Mouse (Mus musculus) heart, postnatal 0 days (tissue): ENCODE data around the gene Itfg2. TPM values are rescaled to one million over a fixed set of nuclear protein-coding genes. Genes with fewer than 3 reads are reported as not detected.

ENCODE experiments used
- ATAC-seq: fragments of 200-750 bp; cut with Nextera tagmentation; 2 replicates; pipeline ENCODE4 v1.8.0; 2017; ENCODE audit warnings: low read depth, moderate number of reproducible peaks, moderate library complexity; ENCODE audit not compliant: insufficient read depth
- DNase-seq: peaks from one replicate; pipeline ENCODE4 v3.0.0-alpha.2; 2016; ENCODE audit warnings: low spot score
- H3K27ac ChIP-seq: fragments of 300-500 bp; sonication (generic); 2 replicates; pipeline ENCODE4 v1.5.1; 2014; ENCODE audit warnings: low read depth, mild to moderate bottlenecking
- H3K27me3 ChIP-seq: fragments of 300-500 bp; sonication (generic); 2 replicates; pipeline ENCODE4 v1.6.1; 2014; ENCODE audit warnings: low read length, mixed read lengths; ENCODE audit not compliant: control insufficient read depth, insufficient read depth
- H3K36me3 ChIP-seq: fragments of 300-500 bp; sonication (generic); replicated peaks from 2 replicates; pipeline ENCODE4 v1.6.1; 2014; ENCODE audit warnings: low read length, mixed read lengths; ENCODE audit not compliant: control insufficient read depth, insufficient read depth
- H3K4me1 ChIP-seq: fragments of 300-500 bp; sonication (generic); 2 replicates; pipeline ENCODE4 v1.6.1; 2014; ENCODE audit warnings: antibody characterized with exemption; ENCODE audit not compliant: control insufficient read depth, insufficient read depth
- H3K4me2 ChIP-seq: fragments of 300-500 bp; sonication (generic); 2 replicates; pipeline ENCODE4 v1.6.1; 2014; ENCODE audit warnings: low read depth, mild to moderate bottlenecking, low read length, moderate library complexity
- H3K4me3 ChIP-seq: fragments of 300-500 bp; sonication (generic); 2 replicates; pipeline ENCODE4 v1.5.1; 2014; ENCODE audit warnings: low read depth, low read length
- H3K9ac ChIP-seq: fragments of 300-500 bp; sonication (generic); replicated peaks from 2 replicates; pipeline ENCODE4 v1.6.1; 2014; ENCODE audit warnings: low read depth, low read length, mixed read lengths
- H3K9me3 ChIP-seq: fragments of 300-500 bp; sonication (generic); replicated peaks from 2 replicates; pipeline ENCODE4 v1.6.1; 2016; ENCODE audit warnings: low read length; ENCODE audit not compliant: control insufficient read depth
- CTCF ChIP-seq: IDR thresholded peaks from 2 replicates; pipeline ENCODE4 v1.5.1; 2016; ENCODE audit warnings: antibody characterized with exemption, control low read depth, low read depth
- EP300 ChIP-seq: IDR thresholded peaks from 2 replicates; pipeline ENCODE4 v1.6.1; 2016; ENCODE audit warnings: antibody characterized with exemption, low read depth
- WGBS: fragments of 180-500 bp; shearing (Covaris S2); extraction: QIAGEN DNeasy Blood & Tissue Kit; methylation state at CpG from one replicate; pipeline ENCODE4 v1.1.7; 2014; 5-methylcytosine and 5-hydroxymethylcytosine counted together
- polyA plus RNA-seq: library from polyadenylated mRNA; unstranded; fragments of >200 nt; fragmentation: Nextera tagmentation; extraction: Ambion mirVana; gene quantifications from 2 replicates; pipeline ENCODE4 v1.2.1, GENCODE M21; 2015
- total RNA-seq: library from RNA; depleted of rRNA; stranded (reverse); fragments of >200 nt; gene quantifications from 2 replicates; pipeline ENCODE4 v1.2.3, GENCODE M21; 2014; ENCODE audit warnings: low replicate concordance; rRNA removed

Gene Itfg2
- total and polyA plus RNA-seq, 2 experiments from 2014 or later: 22.6 to 62.3 TPM

DNA sequence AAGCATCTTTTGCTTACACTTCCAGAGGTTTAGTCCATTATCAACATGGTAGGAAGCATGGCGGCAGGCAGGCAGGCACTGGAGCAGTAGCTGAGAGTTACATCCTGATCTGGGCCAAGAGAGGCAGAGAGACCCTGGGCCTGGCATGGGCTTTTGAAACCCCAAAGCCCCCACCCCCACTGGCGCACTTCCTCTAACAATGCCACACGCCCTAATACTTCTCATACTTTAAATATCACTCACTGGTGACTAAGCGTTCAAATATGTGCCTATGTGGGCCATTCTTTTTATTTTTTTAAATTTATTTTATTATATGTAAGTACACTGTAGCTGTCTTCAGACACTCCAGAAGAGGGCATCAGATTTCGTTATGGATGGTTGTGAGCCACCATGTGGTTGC is 58.3 kb downstream of the Itfg2 start:
- WGBS: 82% methylated on average over 5 of the region's 5 CpGs
- Histone ChIP-seq H3K9me3 (no peaks in the 10 kb centered on the region), H3K9ac (no peak overlapping the region), H3K4me1 (peaks cover 13% of the 10 kb centered on the region; the same call in 1 of the 2 replicates), H3K27me3 (no peaks in the 10 kb centered on the region), H3K4me2 (no peak overlapping the region), H3K4me3 (no peak overlapping the region), H3K36me3 (peaks cover 51% of the 10 kb centered on the region), H3K27ac (no peak overlapping the region)
- no peak for ATAC-seq
- TF ChIP-seq CTCF (no peak), EP300 (no peak)
- no peak for DNase-seq

GRCm38 (mm10) chr6:128364721-128365120 is 60.0 kb downstream of the Itfg2 start:
- ATAC-seq (no peak), DNase-seq (no peak)
- Histone ChIP-seq H3K36me3 (peaks cover 33% of the 10 kb centered on the region), H3K27ac (no peak overlapping the region), H3K9ac (no peak overlapping the region), H3K9me3 (no peaks in the 10 kb centered on the region), H3K4me3 (no peak overlapping the region), H3K4me1 (peaks cover 15% of the 10 kb centered on the region; the same call in 1 of the 2 replicates), H3K27me3 (no peaks in the 10 kb centered on the region), H3K4me2 (no peak overlapping the region)
- WGBS: 62% methylated on average over 6 of the region's 6 CpGs
- TF ChIP-seq CTCF (no peak), EP300 (no peak)

- Histone ChIP-seq H3K4me1 (peaks cover 15% of the 10 kb centered on the region; the same call in 1 of the 2 replicates), H3K9ac (peak overlapping the region; percentile 95), H3K4me2 (peak overlapping the region; percentile 99), H3K36me3 (peaks cover 26% of the 10 kb centered on the region), H3K4me3 (peak overlapping the region; percentile 96), H3K27me3 (no peaks in the 10 kb centered on the region), H3K9me3 (no peaks in the 10 kb centered on the region), H3K27ac (peak overlapping the region; percentile 91)
- 1% methylated on average over 46 of the region's 46 CpGs for WGBS
- ATAC-seq: no peak
- no peak for DNase-seq
- no peak for TF ChIP-seq CTCF
Observed at GRCm38 (mm10) chr6:128363007-128363825, 61.5 kb downstream of the Itfg2 start.

- Histone ChIP-seq H3K36me3 (peaks cover 26% of the 10 kb centered on the region), H3K4me1 (peaks cover 15% of the 10 kb centered on the region; the same call in 1 of the 2 replicates), H3K27me3 (no peaks in the 10 kb centered on the region), H3K9ac (peak within 1 kb of the TSS; percentile 95), H3K27ac (peak within 1 kb of the TSS; percentile 91), H3K4me3 (peak within 1 kb of the TSS; percentile 96), H3K4me2 (peak within 1 kb of the TSS; percentile 99), H3K9me3 (no peaks in the 10 kb centered on the region)
- DNase-seq: peak; percentile 69
- under 1% methylated on average over 54 of the region's 76 CpGs for WGBS
- ATAC-seq: peak; percentile 86
- TF ChIP-seq CTCF: no peak
- TF ChIP-seq EP300: no peak
Observed at GRCm38 (mm10) chr6:128362381-128363006, 62.2 kb downstream of the Itfg2 start, which contains the start of the genes Rhno1 and Foxm1. TSS of gene Rhno1 (minus strand) at chr6:128362911. TSS of gene Foxm1 (plus strand) at chr6:128362967.

- no peak for TF ChIP-seq CTCF
- no peak for TF ChIP-seq EP300
- peak overlapping the region; percentile 95 for H3K9ac ChIP-seq
- peak overlapping the region; percentile 91 for H3K27ac ChIP-seq
- DNase-seq: no peak
- H3K27me3 ChIP-seq: no peaks in the 10 kb centered on the region
- H3K4me3 ChIP-seq: peak overlapping the region; percentile 96
- peaks cover 25% of the 10 kb centered on the region for H3K36me3 ChIP-seq
- WGBS: 18% methylated on average over 9 of the region's 9 CpGs
- peak overlapping the region; percentile 99 for H3K4me2 ChIP-seq
- no peak for ATAC-seq
- no peaks in the 10 kb centered on the region for H3K9me3 ChIP-seq
- H3K4me1 ChIP-seq: peaks cover 15% of the 10 kb centered on the region; the same call in 1 of the 2 replicates
Observed at GRCm38 (mm10) chr6:128361901-128362300, 62.8 kb downstream of the Itfg2 start.

Other genes starting within 250 kb of the Itfg2 start
- 3.2 and 4.2 TPM in 2 replicates for gene Tead4, start 124.1 kb downstream of the Itfg2 start, total RNA-seq
- gene Tead4, start 124.1 kb downstream of the Itfg2 start, polyA plus RNA-seq: 1.3 and 1.5 TPM in 2 replicates
- gene Tulp3, start 69.1 kb downstream of the Itfg2 start, total RNA-seq: 3.2 and 5.1 TPM in 2 replicates
- 3.7 and 5.1 TPM in 2 replicates for gene Tulp3, start 69.1 kb downstream of the Itfg2 start, polyA plus RNA-seq
- gene Rhno1, start 62.0 kb downstream of the Itfg2 start, total RNA-seq: 10.9 and 22.6 TPM in 2 replicates
- 34.7 and 39.3 TPM in 2 replicates for gene Rhno1, start 62.0 kb downstream of the Itfg2 start, polyA plus RNA-seq
- gene Foxm1, start 62.0 kb downstream of the Itfg2 start, total RNA-seq: 19.0 and 23.8 TPM in 2 replicates
- gene Foxm1, start 62.0 kb downstream of the Itfg2 start, polyA plus RNA-seq: 4.8 and 5.4 TPM in 2 replicates
- not detected in 2 replicates for gene Tex52, start 49.5 kb downstream of the Itfg2 start, total RNA-seq
- gene Tex52, start 49.5 kb downstream of the Itfg2 start, polyA plus RNA-seq: not detected in 2 replicates
- not detected in 2 replicates for gene Gm44596, start 49.4 kb downstream of the Itfg2 start, total RNA-seq
- not detected in 2 replicates for gene Gm44596, start 49.4 kb downstream of the Itfg2 start, polyA plus RNA-seq
- 0.85 and 8.2 TPM in 2 replicates for gene Nrip2, start 25.6 kb downstream of the Itfg2 start, total RNA-seq
- 1.6 and 2.2 TPM in 2 replicates for gene Nrip2, start 25.6 kb downstream of the Itfg2 start, polyA plus RNA-seq
- gene Fkbp4, start 13.7 kb upstream of the Itfg2 start, total RNA-seq: 148 and 154 TPM in 2 replicates
- 217 and 226 TPM in 2 replicates for gene Fkbp4, start 13.7 kb upstream of the Itfg2 start, polyA plus RNA-seq
- gene Pzp, start 101.8 kb upstream of the Itfg2 start, total RNA-seq: 0.27 and 0.85 TPM in 2 replicates
- gene Pzp, start 101.8 kb upstream of the Itfg2 start, polyA plus RNA-seq: 0.96 and 1.00 TPM in 2 replicates
- 1.4 TPM in 1 of 2 replicates, not detected in the other for gene A2ml1, start 156.7 kb upstream of the Itfg2 start, total RNA-seq
- gene A2ml1, start 156.7 kb upstream of the Itfg2 start, polyA plus RNA-seq: 0.30 and 0.73 TPM in 2 replicates
- not detected in 2 replicates for gene Klrb1a, start 198.6 kb upstream of the Itfg2 start, total RNA-seq
- gene Klrb1a, start 198.6 kb upstream of the Itfg2 start, polyA plus RNA-seq: 0.19 TPM in 1 of 2 replicates, not detected in the other
- not detected in 2 replicates for gene Clec2h, start 237.5 kb upstream of the Itfg2 start, total RNA-seq
- gene Clec2h, start 237.5 kb upstream of the Itfg2 start, polyA plus RNA-seq: not detected in 2 replicates